Mouse (Mus musculus) gonadal fat pad, adult 2 months (tissue): ENCODE measurements at regions not wholly inside any gene's neighbourhood (a gene's known extent, or its start where the extent isn't known, plus 50 kb on each side); places are given as distances from the start of the nearest gene placed in this dataset.

Experiments used
- DNase-seq: peaks from one replicate; pipeline ENCODE4 v3.0.0-alpha.2; 2012; ENCODE audit warnings: low read depth

DNA sequence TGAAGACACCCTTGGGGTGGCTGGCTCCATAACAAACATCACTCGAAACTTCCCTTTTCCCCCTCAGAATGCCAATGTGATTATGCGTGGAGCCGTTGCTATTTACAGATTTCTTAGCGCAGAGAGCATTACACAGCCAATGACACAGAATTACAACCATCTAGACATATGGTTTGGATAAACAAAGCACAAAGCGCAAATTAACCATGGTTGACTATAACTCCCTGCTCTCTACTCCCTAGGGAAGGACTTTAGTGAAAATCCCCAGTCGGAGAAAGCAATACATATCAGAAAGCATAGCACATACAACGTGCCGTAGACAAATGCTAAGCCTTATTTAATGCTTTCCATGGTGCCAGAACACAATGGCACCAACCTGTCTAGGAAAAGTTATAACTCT lies 131.8 kb downstream of the Tshz3 start:
- no peak for DNase-seq

GRCm38 (mm10) chr7:36830155-36830554 lies 132.2 kb downstream of the Tshz3 start:
- DNase-seq, result no peak

DNA sequence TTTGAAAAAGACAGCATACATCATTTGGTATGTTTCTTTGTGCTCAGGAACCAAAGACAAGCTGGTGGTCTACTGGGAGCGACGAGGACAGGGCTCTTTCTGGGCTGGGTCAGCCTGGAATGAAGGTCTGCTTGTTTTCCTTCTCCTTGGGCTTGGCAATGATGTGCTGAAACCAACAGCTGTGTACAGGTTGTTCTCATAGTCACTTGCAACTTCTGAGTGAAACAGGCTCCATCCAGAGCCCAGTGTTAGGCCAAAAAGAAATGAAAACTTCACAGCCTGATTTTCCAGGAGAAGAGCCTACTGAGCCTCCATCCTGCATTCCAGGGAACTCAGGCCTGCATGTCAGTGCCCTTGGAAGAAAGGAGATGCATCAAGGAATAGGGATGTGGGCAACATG lies 150.4 kb downstream of the Tshz3 start:
- DNase-seq, result no peak

DNA sequence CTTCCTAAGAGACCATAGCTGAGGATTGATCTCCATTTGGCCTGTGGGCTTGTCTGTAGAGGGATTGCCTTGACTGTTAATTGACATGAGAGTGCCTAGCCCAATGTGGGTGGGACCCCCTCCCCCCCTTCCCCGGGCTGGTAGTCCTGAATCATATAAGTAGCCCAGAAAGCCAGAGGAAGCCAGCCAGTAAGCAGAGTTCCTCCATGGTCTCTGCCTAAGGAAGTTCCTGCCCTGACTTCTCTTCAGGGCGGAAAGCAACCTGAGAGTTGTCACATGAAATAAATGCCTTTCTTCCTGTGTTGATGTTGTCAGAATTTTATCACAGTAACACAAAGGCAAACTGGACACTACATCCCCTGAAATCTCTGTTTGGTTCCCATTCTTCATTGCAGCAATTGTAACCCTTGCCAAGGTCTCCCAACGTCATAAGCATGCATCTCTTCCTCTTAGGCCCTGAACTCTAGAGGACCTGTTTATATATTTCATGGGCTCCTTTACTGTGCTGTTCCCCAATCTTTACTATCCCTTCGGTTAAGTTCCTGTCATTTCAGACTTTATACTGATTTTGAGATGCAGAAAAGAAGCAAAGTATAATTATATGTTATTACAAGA lies 153.5 kb downstream of the Tshz3 start:
- DNase-seq, result no peak

- no peak for DNase-seq
Measured at GRCm38 (mm10) chr7:36854308-36854707, 156.4 kb downstream of the Tshz3 start.

GRCm38 (mm10) chr7:36859428-36859827 lies 161.5 kb downstream of the Tshz3 start:
- no peak for DNase-seq

- DNase-seq, result no peak
Measured at GRCm38 (mm10) chr7:36862481-36862880, 164.6 kb downstream of the Tshz3 start.

DNA sequence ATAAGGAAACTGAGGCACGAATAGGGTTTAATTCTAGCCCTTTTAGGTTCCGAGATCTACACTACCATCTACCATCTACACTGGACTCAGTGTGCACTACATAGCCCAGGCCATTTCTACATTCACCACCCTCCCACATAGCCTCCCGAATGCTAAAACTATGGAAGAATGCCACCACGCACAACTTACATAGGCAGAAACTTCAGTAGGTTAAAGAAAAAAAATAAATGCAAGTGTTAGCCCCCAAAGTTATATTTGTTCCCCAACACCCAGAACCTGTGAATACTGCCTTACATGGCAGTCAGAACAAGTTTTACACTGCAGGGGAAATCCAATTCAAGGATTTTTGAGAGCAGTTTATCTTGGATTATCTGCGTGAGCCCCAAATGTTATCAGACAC lies 165.8 kb downstream of the Tshz3 start:
- DNase-seq, result no peak

DNA sequence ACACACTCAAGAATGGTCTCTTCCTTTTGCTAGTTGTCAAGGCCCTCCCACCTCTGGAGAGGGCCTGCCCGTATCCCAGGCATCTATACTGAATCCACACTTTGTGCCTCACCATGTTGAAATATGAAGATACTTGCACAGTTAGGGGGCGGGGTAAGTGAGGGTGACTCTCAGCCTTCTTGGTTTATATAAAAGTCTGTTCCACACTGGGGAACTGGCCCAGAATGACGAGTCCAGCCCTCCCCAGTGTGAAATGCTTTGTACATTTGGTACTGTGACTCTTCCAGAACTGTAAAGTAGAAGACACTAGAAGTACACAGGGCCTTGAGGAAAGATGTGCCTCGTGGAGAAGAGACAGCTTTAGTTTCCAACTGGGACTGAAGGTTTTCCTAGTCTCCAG lies 166.8 kb downstream of the Tshz3 start:
- DNase-seq, result no peak

DNA sequence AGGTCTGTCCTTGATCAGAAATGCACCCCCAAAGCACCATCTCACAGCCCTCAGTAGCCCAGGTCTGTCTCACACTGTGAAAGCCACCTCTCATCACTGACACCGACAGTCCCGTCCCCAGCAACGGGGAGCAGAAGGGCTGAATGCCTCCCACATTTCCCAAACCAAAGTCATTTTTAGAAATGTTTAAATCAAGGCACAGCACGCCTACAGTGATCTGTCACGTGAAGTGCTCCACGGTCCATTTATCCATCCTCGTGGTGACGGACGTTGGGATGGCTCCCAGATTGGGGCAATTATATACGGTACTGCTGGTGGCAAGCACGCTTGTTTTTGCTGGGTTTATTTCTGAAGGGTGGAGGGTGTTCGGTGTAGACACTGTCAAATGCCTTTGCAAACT lies 168.7 kb downstream of the Tshz3 start:
- DNase-seq, result no peak

DNA sequence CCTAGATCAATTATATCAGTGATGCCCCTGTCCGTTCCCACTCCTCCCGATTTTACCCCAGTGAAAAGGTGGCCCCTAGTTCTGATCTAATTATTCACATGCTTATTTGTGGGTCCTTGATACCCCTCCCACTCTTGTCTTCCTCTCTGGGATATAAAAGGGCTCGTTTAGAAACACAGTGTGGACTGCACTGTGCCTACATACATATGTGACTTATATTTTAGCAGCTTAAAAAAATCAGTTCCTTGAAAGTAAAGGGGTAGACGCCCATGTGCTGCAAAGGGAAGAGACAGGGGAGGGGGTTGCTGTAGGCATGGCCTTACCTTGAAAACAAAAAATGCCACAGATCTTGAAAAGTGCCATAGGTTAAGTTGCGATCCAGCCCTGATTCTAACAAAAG lies 176.1 kb downstream of the Tshz3 start:
- DNase-seq, result no peak

DNA sequence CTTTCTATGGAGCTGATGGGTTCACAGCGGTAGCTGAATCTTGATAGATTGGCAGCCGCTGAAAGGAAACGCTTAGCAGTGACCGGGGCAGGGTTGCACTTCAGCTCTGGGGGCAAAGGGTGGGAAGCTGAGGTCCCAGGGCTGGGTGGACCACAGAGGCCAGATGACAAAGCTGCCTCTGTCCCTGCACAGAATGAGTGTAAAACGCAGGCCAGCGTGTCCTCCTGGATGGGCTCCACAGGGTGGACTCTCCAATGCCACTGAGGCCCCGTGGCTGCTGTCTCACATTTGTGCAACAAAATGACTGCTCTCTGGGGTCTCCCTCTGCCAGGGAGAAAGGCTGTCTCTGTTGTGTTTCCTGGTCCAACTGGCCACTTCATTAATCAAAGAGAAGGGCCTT lies 179.8 kb downstream of the Tshz3 start:
- no peak for DNase-seq

DNA sequence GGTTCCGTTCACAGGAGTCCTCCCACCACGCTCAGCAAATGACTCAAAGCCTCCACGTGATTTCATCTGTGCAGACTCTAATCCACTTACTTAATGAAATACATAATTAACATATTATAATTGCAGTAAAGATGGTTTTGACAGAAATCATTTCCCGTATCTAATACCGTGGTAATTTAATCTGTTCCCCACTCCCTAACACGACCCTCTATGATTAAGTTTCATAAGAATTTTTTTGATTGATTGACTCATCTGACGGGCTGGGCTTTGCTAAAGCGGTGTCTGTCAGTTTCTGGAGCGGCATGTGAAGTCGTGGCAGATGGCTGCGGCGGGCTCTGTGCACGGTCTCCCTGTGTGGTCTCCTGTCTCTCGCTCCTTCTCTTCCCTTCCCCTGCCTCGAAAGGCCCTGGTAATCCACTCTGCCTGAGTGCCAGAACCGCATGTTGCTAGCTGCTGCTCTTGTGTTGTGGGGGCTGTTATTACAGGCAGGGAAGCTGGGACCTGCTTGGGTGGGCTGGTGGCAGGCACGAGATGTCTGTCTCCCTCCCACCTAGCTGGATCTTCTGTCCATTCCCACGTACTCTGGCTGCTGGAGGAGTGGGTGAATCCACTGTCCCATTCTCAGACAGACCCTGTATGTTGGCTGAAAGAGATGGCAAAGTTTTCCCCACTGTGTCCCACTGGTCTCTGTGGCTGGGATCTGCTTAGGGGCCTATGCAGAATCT lies 195.0 kb downstream of the Tshz3 start:
- no peak for DNase-seq

GRCm38 (mm10) chr7:36896339-36896738 lies 198.4 kb downstream of the Tshz3 start:
- DNase-seq, result no peak

GRCm38 (mm10) chr7:36901537-36901936 lies 203.6 kb downstream of the Tshz3 start:
- DNase-seq, result no peak

GRCm38 (mm10) chr7:36913304-36913703 lies 215.4 kb downstream of the Tshz3 start:
- DNase-seq, result no peak

DNA sequence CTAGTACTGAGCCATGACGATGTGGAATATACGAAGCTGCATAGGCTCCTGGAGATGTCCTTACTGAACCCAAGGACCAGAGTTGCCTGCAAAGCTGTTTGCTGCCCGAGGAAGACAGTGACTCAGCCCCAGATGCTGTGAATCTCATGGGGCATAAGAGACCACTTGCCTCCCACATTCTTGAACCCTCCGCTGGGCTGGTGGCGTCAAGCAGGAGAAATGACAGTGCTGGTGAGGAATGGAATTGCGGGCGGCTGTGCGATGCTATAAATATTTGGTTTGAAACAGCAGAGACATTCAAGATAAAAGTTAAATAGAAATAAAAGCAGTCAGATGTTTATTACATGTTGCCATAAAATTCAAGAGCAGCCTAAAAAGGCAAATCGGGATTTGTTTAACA lies 216.3 kb downstream of the Tshz3 start:
- no peak for DNase-seq

DNA sequence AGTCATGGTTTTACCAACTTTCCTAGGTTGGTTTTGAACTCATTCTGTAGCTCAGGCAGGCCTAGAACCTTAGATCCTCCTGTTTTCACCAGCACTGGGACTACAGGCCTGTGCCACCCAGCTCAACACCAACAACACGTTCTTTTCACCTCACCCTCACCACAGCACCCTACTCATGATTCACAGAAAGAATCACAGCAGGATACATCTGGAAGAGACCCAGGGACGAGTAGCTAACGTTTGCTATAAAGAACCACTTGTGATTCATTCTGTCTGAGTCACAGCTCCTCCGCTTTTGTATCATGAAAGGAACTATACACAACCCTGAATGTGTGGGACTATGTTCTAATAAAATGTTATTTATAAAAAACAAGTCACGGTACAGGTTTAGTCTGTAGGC lies 217.3 kb downstream of the Tshz3 start:
- DNase-seq, result no peak

DNA sequence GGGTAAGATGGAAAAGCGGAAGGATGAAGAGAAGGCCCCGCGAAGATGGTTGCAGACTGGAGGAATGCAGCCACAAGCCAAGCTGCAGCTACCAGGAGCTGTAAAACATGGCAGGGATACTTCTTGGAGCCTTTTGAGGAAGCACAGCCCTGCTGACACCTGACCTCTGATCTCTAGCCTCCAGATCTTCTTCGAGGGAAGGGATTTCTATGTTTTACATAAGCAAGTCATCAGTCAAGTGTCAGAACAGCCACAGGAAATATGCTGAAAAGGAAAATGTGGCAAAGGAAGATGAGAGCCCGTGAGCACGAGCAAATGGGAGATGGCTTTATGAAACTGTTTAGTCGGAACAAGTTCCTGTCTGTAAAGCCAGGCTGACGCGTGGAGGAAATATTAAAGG lies 219.1 kb downstream of the Tshz3 start:
- DNase-seq, result no peak

DNA sequence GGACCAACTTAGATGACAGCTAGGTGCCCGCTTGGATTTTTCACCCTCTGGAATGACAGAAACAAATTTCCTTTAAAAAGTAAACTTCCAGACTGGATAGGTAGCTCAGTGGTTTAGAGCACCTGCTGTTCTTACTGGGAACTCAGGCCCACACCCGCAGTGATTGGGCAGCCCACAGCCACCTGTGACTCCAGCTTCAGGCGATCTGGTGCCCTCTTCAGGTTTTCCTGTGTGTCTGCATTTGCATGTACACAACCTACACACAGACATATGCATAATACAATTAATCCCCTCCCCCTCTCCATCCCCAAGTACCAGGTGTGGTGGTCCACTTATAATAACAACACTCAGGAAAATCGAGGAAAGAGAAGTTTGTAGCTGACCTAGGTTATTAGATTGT lies 221.5 kb downstream of the Tshz3 start:
- DNase-seq, result no peak

- DNase-seq, result no peak
Measured at GRCm38 (mm10) chr7:36921003-36921402, 223.1 kb downstream of the Tshz3 start.

- no peak for DNase-seq
Measured at GRCm38 (mm10) chr7:36933490-36933889, 235.6 kb downstream of the Tshz3 start.

DNA sequence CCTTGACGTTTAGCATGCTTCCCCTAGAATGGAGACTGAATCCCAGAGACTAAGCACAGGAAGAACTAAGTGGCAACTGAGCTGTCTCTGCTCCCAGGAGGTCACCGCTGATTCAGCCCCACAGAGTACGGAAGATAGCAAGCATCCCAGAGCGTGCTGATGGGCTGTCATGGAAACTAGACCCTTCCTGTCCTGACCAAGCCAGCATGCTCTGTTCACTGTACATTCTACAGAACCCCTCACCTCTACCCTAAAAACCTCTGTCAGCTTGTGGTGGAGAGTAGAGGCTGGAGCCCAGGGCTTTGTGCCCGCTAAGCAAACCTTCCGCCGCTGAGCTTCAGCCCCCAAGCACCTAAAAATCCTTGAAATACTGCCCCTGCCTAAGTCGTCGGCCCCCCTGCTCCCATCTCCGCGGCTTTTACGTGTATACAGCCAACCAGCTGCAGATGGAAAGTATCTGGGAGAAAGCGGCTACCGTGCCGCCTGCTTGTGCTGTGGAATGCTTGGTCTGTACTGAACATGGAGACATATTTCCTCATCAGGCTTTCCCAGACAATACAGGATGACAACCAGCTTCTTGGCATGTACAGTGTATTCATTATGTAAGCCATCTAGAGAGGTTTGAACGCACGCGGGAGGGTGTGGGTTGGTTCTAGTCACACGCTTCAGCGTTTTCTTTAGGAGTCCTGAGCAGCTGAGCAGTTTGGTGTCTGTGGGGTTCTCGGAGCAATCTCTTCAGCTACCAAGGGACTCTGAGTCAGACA lies 237.1 kb downstream of the Tshz3 start:
- no peak for DNase-seq
